Mouse (Mus musculus) MEL (cell line): ENCODE results near the gene Cldn19. TPM values are rescaled to one million over a fixed set of nuclear protein-coding genes. Genes with fewer than 3 reads are reported as not detected.

ENCODE experiments used
- DNase-seq: peaks from one replicate; pipeline ENCODE4 v3.0.0; 2011; ENCODE audit warnings: low read depth, low spot score
- H3K27ac ChIP-seq: 2 replicates; pipeline ENCODE4 v1.5.1; 2012; ENCODE audit warnings: low read depth, mild to moderate bottlenecking, control low read depth, low read length, moderate library complexity; ENCODE audit not compliant: control insufficient read depth
- H3K27me3 ChIP-seq, 2 experiments: fragments of 150-350 bp in 1 of 2; sonication (generic) in 1 of 2; 2 replicates each; pipeline ENCODE4 v1.6.1; 2012; ENCODE audit warnings: low read length in 2 of 2, mild to moderate bottlenecking in 2 of 2, improper control_type of control experiment in 1 of 2, moderate library complexity in 1 of 2; ENCODE audit not compliant: insufficient read depth in 2 of 2, control insufficient read depth in 1 of 2
- H3K36me3 ChIP-seq, 2 experiments: 2 replicates each; pipeline ENCODE4 v1.6.1; 2012 to 2014; ENCODE audit warnings: low read length in 2 of 2, improper control_type of control experiment in 1 of 2, inconsistent platforms in 1 of 2, mild to moderate bottlenecking in 1 of 2; ENCODE audit not compliant: insufficient read depth in 2 of 2, control insufficient read depth in 1 of 2
- H3K4me1 ChIP-seq, 2 experiments: fragments of 150-350 bp in 1 of 2; sonication (generic) in 1 of 2; 2 replicates each; pipeline ENCODE4 v1.6.1; 2012; ENCODE audit warnings: low read length in 2 of 2, improper control_type of control experiment in 1 of 2, mild to moderate bottlenecking in 1 of 2; ENCODE audit not compliant: insufficient read depth in 2 of 2, control insufficient read depth in 1 of 2
- H3K4me3 ChIP-seq, 2 experiments: fragments of 150-350 bp in 1 of 2; sonication (generic) in 1 of 2; 2 replicates each; pipeline ENCODE4 v1.5.1; 2012; ENCODE audit warnings: low read depth in 2 of 2, low read length in 2 of 2, mild to moderate bottlenecking in 2 of 2, moderate library complexity in 2 of 2, control low read depth in 1 of 2, improper control_type of control experiment in 1 of 2; ENCODE audit not compliant: control insufficient read depth in 1 of 2, insufficient read depth in 1 of 2
- H3K79me2 ChIP-seq: 2 replicates; pipeline ENCODE4 v1.6.1; 2012; ENCODE audit warnings: mild to moderate bottlenecking, low read length, moderate library complexity; ENCODE audit not compliant: control insufficient read depth, poor library complexity, insufficient read depth
- H3K9ac ChIP-seq: 2 replicates; pipeline ENCODE4 v1.6.1; 2012; ENCODE audit warnings: low read depth, mild to moderate bottlenecking, control low read depth, low read length, moderate library complexity; ENCODE audit not compliant: control insufficient read depth, poor library complexity, severe bottlenecking
- H3K9me3 ChIP-seq: fragments of 150-350 bp; sonication (generic); replicated peaks from 2 replicates; pipeline ENCODE4 v1.6.1; 2012; ENCODE audit warnings: mild to moderate bottlenecking, low read length, improper control_type of control experiment, moderate library complexity; ENCODE audit not compliant: insufficient read depth
- CHD2 ChIP-seq: IDR thresholded peaks from 2 replicates; pipeline ENCODE4 v1.6.1; 2011; ENCODE audit warnings: low read length, improper control_type of control experiment
- ELF1 ChIP-seq: IDR thresholded peaks from 2 replicates; pipeline ENCODE4 v1.6.1; 2014; ENCODE audit warnings: low read depth, mild to moderate bottlenecking, inconsistent platforms, low read length, improper control_type of control experiment, moderate library complexity
- EP300 ChIP-seq, 2 experiments: IDR thresholded peaks; 2 replicates each; pipeline ENCODE4 v1.6.1; 2011; ENCODE audit warnings: improper control_type of control experiment in 2 of 2, low read length in 2 of 2, low read depth in 1 of 2, mild to moderate bottlenecking in 1 of 2
- ETS1 ChIP-seq: IDR thresholded peaks from 2 replicates; pipeline ENCODE4 v1.6.1; 2012; ENCODE audit warnings: low read depth, mild to moderate bottlenecking, inconsistent platforms, low read length, improper control_type of control experiment, moderate library complexity
- GATA1 ChIP-seq: IDR thresholded peaks from 2 replicates; pipeline ENCODE4 v1.6.1; 2011; ENCODE audit warnings: low read depth, low read length, improper control_type of control experiment
- KAT2A ChIP-seq: conservative IDR thresholded peaks from 2 replicates; pipeline ENCODE4 v1.6.1; 2012; ENCODE audit warnings: low read depth, low read length, improper control_type of control experiment, inconsistent platforms
- MAX ChIP-seq: IDR thresholded peaks from 2 replicates; pipeline ENCODE4 v1.6.1; 2011; ENCODE audit warnings: low read length, improper control_type of control experiment
- MEF2A ChIP-seq: IDR thresholded peaks from 2 replicates; pipeline ENCODE4 v1.6.1; 2014; ENCODE audit warnings: low read depth, mild to moderate bottlenecking, inconsistent platforms, low read length, improper control_type of control experiment; ENCODE audit not compliant: poor library complexity, insufficient replicate concordance, severe bottlenecking; ENCODE audit errors: extremely low read depth
- MYB ChIP-seq: IDR thresholded peaks from 2 replicates; pipeline ENCODE4 v1.6.1; 2011; ENCODE audit warnings: mild to moderate bottlenecking, low read depth, low read length, improper control_type of control experiment
- MYC ChIP-seq: IDR thresholded peaks from 2 replicates; pipeline ENCODE4 v1.6.1; 2011; ENCODE audit warnings: low read depth, mild to moderate bottlenecking, low read length, improper control_type of control experiment, moderate library complexity
- NELFE ChIP-seq: IDR thresholded peaks from 2 replicates; pipeline ENCODE4 v1.6.1; 2011; ENCODE audit warnings: low read depth, low read length, improper control_type of control experiment
- POLR2AphosphoS5 ChIP-seq: IDR thresholded peaks from 2 replicates; pipeline ENCODE4 v1.6.1; 2012; ENCODE audit warnings: low read depth, borderline replicate concordance, mild to moderate bottlenecking, inconsistent platforms, low read length, moderate library complexity, mixed read lengths
- RAD21 ChIP-seq: IDR thresholded peaks from 2 replicates; pipeline ENCODE4 v1.6.1; 2011; ENCODE audit warnings: mild to moderate bottlenecking, low read depth, low read length, improper control_type of control experiment
- SIN3A ChIP-seq: IDR thresholded peaks from 2 replicates; pipeline ENCODE4 v1.6.1; 2012; ENCODE audit warnings: low read length, improper control_type of control experiment, inconsistent platforms
- SMC3 ChIP-seq: IDR thresholded peaks from 2 replicates; pipeline ENCODE4 v1.6.1; 2011; ENCODE audit warnings: low read depth, low read length, improper control_type of control experiment
- TAL1 ChIP-seq: IDR thresholded peaks from 2 replicates; pipeline ENCODE4 v1.6.1; 2012; ENCODE audit warnings: mild to moderate bottlenecking, inconsistent platforms, low read length, moderate library complexity, mixed read lengths
- TBP ChIP-seq: IDR thresholded peaks from 2 replicates; pipeline ENCODE4 v1.8.0; 2011; ENCODE audit warnings: low read depth, low read length, improper control_type of control experiment
- USF1 ChIP-seq: IDR thresholded peaks from 2 replicates; pipeline ENCODE4 v1.6.1; 2014; ENCODE audit warnings: low read depth, mild to moderate bottlenecking, inconsistent platforms, low read length, improper control_type of control experiment, moderate library complexity
- USF2 ChIP-seq, 2 experiments: IDR thresholded peaks; 2 replicates each; pipeline ENCODE4 v1.6.1; 2011 to 2012; ENCODE audit warnings: improper control_type of control experiment in 2 of 2, low read length in 2 of 2, borderline replicate concordance in 1 of 2, inconsistent platforms in 1 of 2, low read depth in 1 of 2, mild to moderate bottlenecking in 1 of 2; ENCODE audit not compliant: insufficient read depth in 1 of 2
- ZMIZ1 ChIP-seq: IDR thresholded peaks from 2 replicates; pipeline ENCODE4 v1.6.1; 2012; ENCODE audit warnings: low read depth, mild to moderate bottlenecking, inconsistent platforms, low read length, improper control_type of control experiment, moderate library complexity
- polyA plus RNA-seq, 2 experiments: library from polyadenylated mRNA; stranded (reverse) in 1 of 2; unstranded in 1 of 2; fragments of >175 nt in 1 of 2; fragments of >200 nt in 1 of 2; gene quantifications; 2 replicates each; pipeline versions ENCODE4 v1.2.1 to v1.2.4; 2012; ENCODE audit warnings: low replicate concordance in 2 of 2, low read depth in 1 of 2; ENCODE audit not compliant: insufficient read length in 2 of 2, insufficient read depth in 1 of 2, missing spikeins in 1 of 2
- total RNA-seq: library from RNA; depleted of rRNA; stranded (reverse); fragments of 300-350 nt; gene quantifications from 2 replicates; pipeline ENCODE4 v1.2.3, GENCODE M21; 2012

The Cldn19 gene
- total and polyA plus RNA-seq, 3 experiments: not detected

DNA sequence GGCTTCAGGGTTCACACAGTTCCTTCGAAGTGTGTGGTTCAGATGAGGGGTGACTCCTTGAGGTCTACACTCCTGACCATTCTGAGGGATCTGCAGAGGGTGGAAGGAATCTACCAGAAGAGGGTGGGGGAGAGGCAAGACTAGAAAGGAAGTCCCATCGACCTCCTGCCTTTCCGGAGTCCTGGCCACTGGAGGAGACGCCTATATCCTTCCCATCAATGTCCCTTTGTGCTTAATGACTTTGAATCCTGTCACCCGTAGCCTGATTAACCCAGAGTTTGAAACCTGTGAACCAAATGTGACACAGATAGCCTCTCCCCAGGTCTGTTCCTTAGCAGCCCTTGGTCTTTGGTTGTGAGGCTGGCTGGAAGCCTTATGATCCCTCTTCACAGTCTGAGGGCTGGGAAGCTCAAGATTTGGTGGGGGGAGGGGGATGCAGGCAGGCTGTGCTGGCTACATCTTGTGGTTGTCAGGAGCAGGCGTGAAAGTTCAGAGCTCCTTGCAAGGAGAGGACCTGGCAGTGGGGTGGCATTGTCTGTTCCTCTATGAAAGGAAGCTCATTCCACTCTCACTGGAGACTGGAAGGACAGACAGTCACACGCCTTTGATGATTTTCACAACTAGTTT is 6.0 kb downstream of the Cldn19 start:
- Histone ChIP-seq H3K9me3 (no peaks in the 10 kb centered on the region), H3K4me3 (no peak overlapping the region), H3K9ac (no peak overlapping the region), H3K4me1 (0 out of 4 replicates have a peak, but pooled peaks cover 0 to 2% of the 10 kb centered on the region in 2 experiments), H3K27me3 (no peaks in the 10 kb centered on the region), H3K79me2 (no peaks in the 10 kb centered on the region), H3K36me3 (no peaks in the 10 kb centered on the region), H3K27ac (no peak overlapping the region)
- no peak for TF ChIP-seq POLR2AphosphoS5
- TF ChIP-seq NELFE: no peak
- no peak for TF ChIP-seq CHD2
- TF ChIP-seq EP300 (IDR thresholded peaks at IDR 0.05; ENCODE audit: low read depth in 1 of 2, low read length in 2 of 2): no peak
- TF ChIP-seq ELF1: no peak
- no peak for TF ChIP-seq ETS1
- no peak for TF ChIP-seq MEF2A
- no peak for DNase-seq

GRCm38 (mm10) chr4:119262483-119262882 is 7.3 kb downstream of the Cldn19 start:
- DNase-seq: no peak
- 0 out of 4 replicates have a peak, but pooled peaks cover 0 to 2% of the 10 kb centered on the region in 2 experiments for H3K4me1 ChIP-seq

GRCm38 (mm10) chr4:119263459-119263858 is 8.2 kb downstream of the Cldn19 start:
- Histone ChIP-seq H3K4me1 (0 out of 4 replicates have a peak, but pooled peaks cover 0 to 2% of the 10 kb centered on the region in 2 experiments), H3K79me2 (no peaks in the 10 kb centered on the region), H3K9me3 (no peaks in the 10 kb centered on the region), H3K4me3 (no peak overlapping the region), H3K27ac (no peak overlapping the region), H3K9ac (no peak overlapping the region), H3K27me3 (no peaks in the 10 kb centered on the region), H3K36me3 (no peaks in the 10 kb centered on the region)
- TF ChIP-seq ZMIZ1: no peak
- no peak for TF ChIP-seq USF2 (IDR thresholded peaks at IDR 0.05; ENCODE audit: borderline replicate concordance in 1 of 2, insufficient read depth in 1 of 2, low read depth in 1 of 2, low read length in 2 of 2)
- TF ChIP-seq POLR2AphosphoS5: no peak
- no peak for TF ChIP-seq KAT2A
- no peak for TF ChIP-seq TAL1
- no peak for TF ChIP-seq CHD2
- no peak for TF ChIP-seq SIN3A
- no peak for TF ChIP-seq GATA1
- TF ChIP-seq ETS1: no peak
- TF ChIP-seq MYB: no peak
- no peak for TF ChIP-seq MAX
- TF ChIP-seq TBP: no peak
- no peak for TF ChIP-seq SMC3
- TF ChIP-seq ELF1: no peak
- TF ChIP-seq RAD21: no peak
- TF ChIP-seq USF1: no peak
- DNase-seq: no peak

More at GRCm38 (mm10) chr4:119262483-119262882, 7.3 kb downstream of the Cldn19 start:
- Histone ChIP-seq H3K79me2 (no peaks in the 10 kb centered on the region), H3K9me3 (no peaks in the 10 kb centered on the region), H3K9ac (no peak overlapping the region), H3K27me3 (no peaks in the 10 kb centered on the region), H3K4me3 (no peak overlapping the region), H3K36me3 (no peaks in the 10 kb centered on the region), H3K27ac (no peak overlapping the region)
- TF ChIP-seq NELFE (no peak), MYC (no peak), USF2 (IDR thresholded peaks at IDR 0.05; ENCODE audit: borderline replicate concordance in 1 of 2, insufficient read depth in 1 of 2, low read depth in 1 of 2, low read length in 2 of 2) (no peak)
